Mouse (Mus musculus) neural tube, embryonic 11.5 days (tissue): Measurements from ENCODE around the gene Oxct2b. TPM values are rescaled to one million over a fixed set of nuclear protein-coding genes. Genes with fewer than 3 reads are reported as not detected.
"Not testable (repeated sequence)": the region's sequence is repeated elsewhere in the genome, so short reads cannot be mapped to it uniquely, and the experiment has no call there.

Experiments
- ATAC-seq: fragments of 200-750 bp; cut with Nextera tagmentation; 2 replicates; pipeline ENCODE4 v1.8.0; 2017; ENCODE audit warnings: moderate number of reproducible peaks, mild to moderate bottlenecking, moderate TSS enrichment, moderate library complexity; ENCODE audit not compliant: insufficient read depth, low FRiP score, low TSS enrichment
- DNase-seq: peaks from one replicate; pipeline ENCODE4 v3.0.0-alpha.2; 2015; ENCODE audit warnings: low spot score
- H3K27ac ChIP-seq: fragments of 300-500 bp; sonication (generic); 2 replicates; pipeline ENCODE4 v1.5.1; 2014; ENCODE audit warnings: low read depth, mild to moderate bottlenecking, low read length
- H3K27me3 ChIP-seq: fragments of 300-500 bp; sonication (generic); 2 replicates; pipeline ENCODE4 v1.6.1; 2014; ENCODE audit warnings: mild to moderate bottlenecking, low read length, mixed read lengths; ENCODE audit not compliant: control insufficient read depth, insufficient read depth
- H3K36me3 ChIP-seq: fragments of 300-500 bp; sonication (generic); 2 replicates; pipeline ENCODE4 v1.6.1; 2014; ENCODE audit warnings: mild to moderate bottlenecking, low read length, moderate library complexity, mixed read lengths; ENCODE audit not compliant: control insufficient read depth, insufficient read depth
- H3K4me1 ChIP-seq: fragments of 300-500 bp; sonication (generic); 2 replicates; pipeline ENCODE4 v1.6.1; 2014; ENCODE audit warnings: low read length, mixed read lengths; ENCODE audit not compliant: control insufficient read depth, insufficient read depth
- H3K4me2 ChIP-seq: fragments of 300-500 bp; sonication (generic); 2 replicates; pipeline ENCODE4 v1.6.1; 2014; ENCODE audit warnings: low read depth, mild to moderate bottlenecking, moderate library complexity
- H3K4me3 ChIP-seq: fragments of 300-500 bp; sonication (generic); 2 replicates; pipeline ENCODE4 v1.5.1; 2014; ENCODE audit warnings: low read depth, low read length
- H3K9ac ChIP-seq: fragments of 300-500 bp; sonication (generic); 2 replicates; pipeline ENCODE4 v1.6.1; 2014; ENCODE audit warnings: mild to moderate bottlenecking, low read length
- H3K9me3 ChIP-seq: fragments of 300-500 bp; sonication (generic); 2 replicates; pipeline ENCODE4 v1.6.1; 2016; ENCODE audit warnings: low read length; ENCODE audit not compliant: control insufficient read depth
- WGBS: fragments of 180-500 bp; shearing (Covaris S2); extraction: QIAGEN DNeasy Blood & Tissue Kit; methylation state at CpG from one replicate; pipeline ENCODE4 v1.1.7; 2014; 5-methylcytosine and 5-hydroxymethylcytosine counted together
- polyA plus RNA-seq: library from polyadenylated mRNA; unstranded; fragments of >200 nt; fragmentation: Nextera tagmentation; extraction: Ambion mirVana; gene quantifications from 2 replicates; pipeline ENCODE4 v1.2.1, GENCODE M21; 2014

Oxct2b gene
- polyA plus RNA-seq, 1 experiment from 2014 or later, result 0.23 TPM

GRCm38 (mm10) chr4:123108056-123108455 lies 8.0 kb upstream of the Oxct2b start:
- H3K4me2 ChIP-seq, result no peak overlapping the region
- no peak overlapping the region for H3K27ac ChIP-seq
- DNase-seq, result no peak
- H3K9me3 ChIP-seq, result no peaks in the 10 kb centered on the region
- no peaks in the 10 kb centered on the region for H3K36me3 ChIP-seq
- H3K9ac ChIP-seq, result no peak overlapping the region
- no peaks in the 10 kb centered on the region for H3K4me1 ChIP-seq
- no peak for ATAC-seq
- H3K27me3 ChIP-seq, result peaks cover 22% of the 10 kb centered on the region
- 86% methylated on average over 4 of the region's 5 CpGs for WGBS
- H3K4me3 ChIP-seq, result no peak overlapping the region

- Histone ChIP-seq H3K36me3 (no peaks in the 10 kb centered on the region), H3K4me1 (no peaks in the 10 kb centered on the region), H3K27me3 (peaks cover 7% of the 10 kb centered on the region), H3K4me3 (no peak overlapping the region), H3K27ac (no peak overlapping the region), H3K4me2 (no peak overlapping the region), H3K9ac (no peak overlapping the region), H3K9me3 (no peaks in the 10 kb centered on the region)
- ATAC-seq (no peak), DNase-seq (no peak)
- 90% methylated on average over 4 of the region's 4 CpGs for WGBS
Measured at GRCm38 (mm10) chr4:123110751-123111150, 5.3 kb upstream of the Oxct2b start.

GRCm38 (mm10) chr4:123111275-123111983 lies 4.6 kb upstream of the Oxct2b start:
- DNase-seq, H3K4me2 ChIP-seq, H3K9me3 ChIP-seq, ATAC-seq, H3K27me3 ChIP-seq, H3K4me3 ChIP-seq, H3K9ac ChIP-seq, H3K4me1 ChIP-seq, H3K36me3 ChIP-seq, H3K27ac ChIP-seq: not testable (repeated sequence)
- 78% methylated on average over 10 of the region's 10 CpGs for WGBS

- Histone ChIP-seq H3K4me2 (no peak overlapping the region), H3K9ac (no peak overlapping the region), H3K36me3 (no peaks in the 10 kb centered on the region), H3K27ac (no peak overlapping the region), H3K4me3 (no peak overlapping the region), H3K9me3 (no peaks in the 10 kb centered on the region), H3K4me1 (no peaks in the 10 kb centered on the region), H3K27me3 (no peaks in the 10 kb centered on the region)
- DNase-seq (no peak), ATAC-seq (no peak)
- 78% methylated on average over 8 of the region's 8 CpGs for WGBS
Measured at GRCm38 (mm10) chr4:123112216-123112764, 3.8 kb upstream of the Oxct2b start.

- H3K36me3 ChIP-seq, H3K9me3 ChIP-seq, H3K27ac ChIP-seq, H3K27me3 ChIP-seq, H3K4me2 ChIP-seq, H3K4me1 ChIP-seq, DNase-seq, H3K4me3 ChIP-seq, ATAC-seq, H3K9ac ChIP-seq: not testable (repeated sequence)
- 92% methylated on average over 4 of the region's 4 CpGs for WGBS
Measured at GRCm38 (mm10) chr4:123114651-123115050, 1.4 kb upstream of the Oxct2b start.

- H3K4me1 ChIP-seq, DNase-seq, H3K9ac ChIP-seq, H3K27me3 ChIP-seq, H3K36me3 ChIP-seq, ATAC-seq, H3K9me3 ChIP-seq, H3K4me3 ChIP-seq, H3K27ac ChIP-seq: not testable (repeated sequence)
- WGBS, result 17% methylated on average over 23 of the region's 42 CpGs
- peak overlapping the region; percentile 31 for H3K4me2 ChIP-seq
Measured at GRCm38 (mm10) chr4:123116640-123117039, 574 bp downstream of the Oxct2b start.

GRCm38 (mm10) chr4:123121286-123121685 lies 5.2 kb downstream of the Oxct2b start:
- no peaks in the 10 kb centered on the region for H3K9me3 ChIP-seq
- ATAC-seq (no peak), DNase-seq (no peak)
- no peaks in the 10 kb centered on the region for H3K4me1 ChIP-seq
- H3K4me2 ChIP-seq, result no peak overlapping the region
- no peak overlapping the region for H3K27ac ChIP-seq
- no peak overlapping the region for H3K9ac ChIP-seq
- no peaks in the 10 kb centered on the region for H3K27me3 ChIP-seq
- H3K36me3 ChIP-seq, result peaks cover 4% of the 10 kb centered on the region; the same call in 1 of the 2 replicates
- WGBS, result 92% methylated on average over 2 of the region's 2 CpGs
- H3K4me3 ChIP-seq, result no peak overlapping the region

GRCm38 (mm10) chr4:123126626-123127025 lies 10.6 kb downstream of the Oxct2b start:
- peaks cover 16% of the 10 kb centered on the region for H3K36me3 ChIP-seq
- H3K4me2 ChIP-seq, result no peak overlapping the region
- no peaks in the 10 kb centered on the region for H3K27me3 ChIP-seq
- H3K4me3 ChIP-seq, result no peak overlapping the region
- no peaks in the 10 kb centered on the region for H3K9me3 ChIP-seq
- H3K4me1 ChIP-seq, result no peaks in the 10 kb centered on the region
- DNase-seq, result no peak
- 95% methylated on average over 7 of the region's 7 CpGs for WGBS
- no peak overlapping the region for H3K27ac ChIP-seq
- no peak overlapping the region for H3K9ac ChIP-seq
- no peak for ATAC-seq

GRCm38 (mm10) chr4:123127051-123127450 lies 11.0 kb downstream of the Oxct2b start:
- ATAC-seq, result no peak
- Histone ChIP-seq H3K4me3 (no peak overlapping the region), H3K27ac (no peak overlapping the region), H3K9ac (no peak overlapping the region), H3K36me3 (peaks cover 16% of the 10 kb centered on the region), H3K4me2 (no peak overlapping the region), H3K27me3 (no peaks in the 10 kb centered on the region), H3K4me1 (no peaks in the 10 kb centered on the region), H3K9me3 (no peaks in the 10 kb centered on the region)
- 95% methylated on average over 4 of the region's 4 CpGs for WGBS
- DNase-seq, result no peak
